Mouse (Mus musculus) liver, embryonic 15.5 days (tissue): Measurements from ENCODE around the gene Acbd3. TPM values are rescaled to one million over a fixed set of nuclear protein-coding genes. Genes with fewer than 3 reads are reported as not detected.
A peak's percentile ranks its signal among the peaks of the same experiment; 100 is the strongest.

Source experiments
- ATAC-seq: fragments of 200-750 bp; cut with Nextera tagmentation; 2 replicates; pipeline ENCODE4 v1.8.0; 2017; ENCODE audit warnings: moderate number of reproducible peaks, mild to moderate bottlenecking, moderate library complexity; ENCODE audit not compliant: insufficient read depth
- H3K27ac ChIP-seq: fragments of 300-500 bp; sonication (generic); replicated peaks from 2 replicates; pipeline ENCODE4 v1.5.1; 2015; ENCODE audit warnings: mild to moderate bottlenecking, inconsistent platforms
- H3K27me3 ChIP-seq: fragments of 300-500 bp; sonication (generic); 2 replicates; pipeline ENCODE4 v1.6.1; 2015; ENCODE audit warnings: mild to moderate bottlenecking, inconsistent platforms
- H3K36me3 ChIP-seq: fragments of 300-500 bp; sonication (generic); replicated peaks from 2 replicates; pipeline ENCODE4 v1.6.1; 2015; ENCODE audit warnings: moderate library complexity, mild to moderate bottlenecking, inconsistent platforms
- H3K4me1 ChIP-seq: fragments of 300-500 bp; sonication (generic); replicated peaks from 2 replicates; pipeline ENCODE4 v1.6.1; 2015; ENCODE audit warnings: inconsistent platforms
- H3K4me2 ChIP-seq: fragments of 300-500 bp; sonication (generic); 2 replicates; pipeline ENCODE4 v1.6.1; 2015; ENCODE audit warnings: moderate library complexity, mild to moderate bottlenecking, inconsistent platforms
- H3K4me3 ChIP-seq: fragments of 300-500 bp; sonication (generic); replicated peaks from 2 replicates; pipeline ENCODE4 v1.5.1; 2015; ENCODE audit warnings: mild to moderate bottlenecking, inconsistent platforms
- H3K9ac ChIP-seq: fragments of 300-500 bp; sonication (generic); 2 replicates; pipeline ENCODE4 v1.6.1; 2015; ENCODE audit warnings: moderate library complexity, mild to moderate bottlenecking, inconsistent platforms
- H3K9me3 ChIP-seq: fragments of 300-500 bp; sonication (generic); replicated peaks from 2 replicates; pipeline ENCODE4 v1.6.1; 2016; ENCODE audit warnings: inconsistent platforms
- WGBS: fragments of 180-500 bp; shearing (Covaris S2); methylation state at CpG from one replicate; pipeline ENCODE4 v1.1.7; 2015; ENCODE audit warnings: mixed read lengths; ENCODE audit not compliant: insufficient replicate concordance; 5-methylcytosine and 5-hydroxymethylcytosine counted together
- polyA plus RNA-seq: library from polyadenylated mRNA; unstranded; fragments of >200 nt; fragmentation: Nextera tagmentation; extraction: Ambion mirVana; gene quantifications from 2 replicates; pipeline ENCODE4 v1.2.1, GENCODE M21; 2015

The Acbd3 gene
- polyA plus RNA-seq, 1 experiment from 2014 or later, result 7.6 TPM

GRCm38 (mm10) chr1:180783580-180783928, 57.7 kb downstream of the Acbd3 start:
- no peak overlapping the region for H3K27ac ChIP-seq
- no peaks in the 10 kb centered on the region for H3K36me3 ChIP-seq
- peaks cover 11% of the 10 kb centered on the region for H3K27me3 ChIP-seq
- ATAC-seq, result no peak
- no peak overlapping the region for H3K4me3 ChIP-seq
- H3K9me3 ChIP-seq, result no peaks in the 10 kb centered on the region
- WGBS, result 43% methylated on average over 3 of the region's 3 CpGs
- H3K4me1 ChIP-seq, result peaks cover 6% of the 10 kb centered on the region
- H3K4me2 ChIP-seq, result no peak overlapping the region
- no peak overlapping the region for H3K9ac ChIP-seq

GRCm38 (mm10) chr1:180791821-180792480, 66.1 kb downstream of the Acbd3 start:
- ATAC-seq, result no peak
- Histone ChIP-seq H3K4me2 (no peak overlapping the region), H3K9me3 (no peaks in the 10 kb centered on the region), H3K4me3 (no peak overlapping the region), H3K27me3 (peaks cover 37% of the 10 kb centered on the region), H3K27ac (no peak overlapping the region), H3K4me1 (peaks cover 14% of the 10 kb centered on the region), H3K9ac (no peak overlapping the region), H3K36me3 (no peaks in the 10 kb centered on the region)
- 57% methylated on average over 14 of the region's 14 CpGs for WGBS

- Histone ChIP-seq H3K27me3 (peaks cover 37% of the 10 kb centered on the region), H3K9ac (no peak overlapping the region), H3K36me3 (no peaks in the 10 kb centered on the region), H3K4me1 (peaks cover 14% of the 10 kb centered on the region), H3K4me2 (no peak overlapping the region), H3K27ac (no peak overlapping the region), H3K9me3 (no peaks in the 10 kb centered on the region), H3K4me3 (no peak overlapping the region)
- 68% methylated on average over 4 of the region's 4 CpGs for WGBS
- no peak for ATAC-seq
Observed at GRCm38 (mm10) chr1:180792814-180793213, 67.0 kb downstream of the Acbd3 start.

GRCm38 (mm10) chr1:180793445-180794117, 67.7 kb downstream of the Acbd3 start:
- Histone ChIP-seq H3K27ac (no peak overlapping the region), H3K4me1 (peaks cover 14% of the 10 kb centered on the region), H3K9ac (peak overlapping the region; percentile 12; the same call in 1 of the 2 replicates), H3K4me2 (peak overlapping the region; percentile 67), H3K27me3 (peaks cover 37% of the 10 kb centered on the region), H3K9me3 (no peaks in the 10 kb centered on the region), H3K4me3 (peak overlapping the region; percentile 36), H3K36me3 (no peaks in the 10 kb centered on the region)
- peak; percentile 54 for ATAC-seq
- 8% methylated on average over 18 of the region's 18 CpGs for WGBS

- 0 out of 2 replicates have a peak overlapping the region, but pooled peaks have one; percentile 12 for H3K9ac ChIP-seq
- peaks cover 14% of the 10 kb centered on the region for H3K4me1 ChIP-seq
- H3K4me2 ChIP-seq, result peak overlapping the region; percentile 67
- H3K9me3 ChIP-seq, result no peaks in the 10 kb centered on the region
- no peak overlapping the region for H3K27ac ChIP-seq
- peak; percentile 43 for ATAC-seq
- H3K27me3 ChIP-seq, result peaks cover 37% of the 10 kb centered on the region
- WGBS, result 4% methylated on average over 21 of the region's 21 CpGs
- H3K36me3 ChIP-seq, result no peaks in the 10 kb centered on the region
- peak overlapping the region; percentile 36 for H3K4me3 ChIP-seq
Observed at GRCm38 (mm10) chr1:180794170-180794569, 68.3 kb downstream of the Acbd3 start.

GRCm38 (mm10) chr1:180798660-180799059, 72.8 kb downstream of the Acbd3 start:
- ATAC-seq, result no peak
- Histone ChIP-seq H3K27ac (no peak overlapping the region), H3K36me3 (peaks cover 36% of the 10 kb centered on the region)

GRCm38 (mm10) chr1:180799253-180799652, 73.4 kb downstream of the Acbd3 start:
- Histone ChIP-seq H3K36me3 (peaks cover 42% of the 10 kb centered on the region), H3K27me3 (peaks cover 13% of the 10 kb centered on the region), H3K27ac (no peak overlapping the region), H3K9ac (no peak overlapping the region), H3K4me1 (peaks cover 17% of the 10 kb centered on the region), H3K9me3 (no peaks in the 10 kb centered on the region), H3K4me2 (no peak overlapping the region), H3K4me3 (no peak overlapping the region)
- 44% methylated on average over 5 of the region's 5 CpGs for WGBS
- no peak for ATAC-seq

More at GRCm38 (mm10) chr1:180798660-180799059, 72.8 kb downstream of the Acbd3 start:
- Histone ChIP-seq H3K9me3 (no peaks in the 10 kb centered on the region), H3K9ac (no peak overlapping the region), H3K4me3 (no peak overlapping the region), H3K27me3 (peaks cover 19% of the 10 kb centered on the region), H3K4me1 (peaks cover 17% of the 10 kb centered on the region), H3K4me2 (no peak overlapping the region)
- WGBS, result 92% methylated on average over 5 of the region's 5 CpGs

- no peak overlapping the region for H3K4me2 ChIP-seq
- no peak overlapping the region for H3K4me3 ChIP-seq
- H3K9ac ChIP-seq, result no peak overlapping the region
- H3K36me3 ChIP-seq, result peaks cover 50% of the 10 kb centered on the region
- peaks cover 17% of the 10 kb centered on the region for H3K4me1 ChIP-seq
- H3K9me3 ChIP-seq, result no peaks in the 10 kb centered on the region
- no peak overlapping the region for H3K27ac ChIP-seq
- no peak for ATAC-seq
- WGBS, result 96% methylated on average over 5 of the region's 5 CpGs
- peaks cover 7% of the 10 kb centered on the region for H3K27me3 ChIP-seq
Observed at GRCm38 (mm10) chr1:180800022-180800421, 74.2 kb downstream of the Acbd3 start.

GRCm38 (mm10) chr1:180800814-180801213, 75.0 kb downstream of the Acbd3 start:
- no peak overlapping the region for H3K9ac ChIP-seq
- ATAC-seq, result peak; percentile 22; the same call in 1 of the 2 replicates
- 48% methylated on average over 2 of the region's 2 CpGs for WGBS
- H3K27ac ChIP-seq, result peak overlapping the region; percentile 30; the same call in 1 of the 2 replicates
- H3K4me3 ChIP-seq, result no peak overlapping the region
- no peak overlapping the region for H3K4me2 ChIP-seq
- H3K36me3 ChIP-seq, result peaks cover 58% of the 10 kb centered on the region
- no peaks in the 10 kb centered on the region for H3K9me3 ChIP-seq
- H3K4me1 ChIP-seq, result peaks cover 23% of the 10 kb centered on the region
- no peaks in the 10 kb centered on the region; the same call in 1 of the 2 replicates for H3K27me3 ChIP-seq

- no peak overlapping the region for H3K4me2 ChIP-seq
- 87% methylated on average over 3 of the region's 3 CpGs for WGBS
- no peak overlapping the region for H3K27ac ChIP-seq
- no peak for ATAC-seq
- peaks cover 65% of the 10 kb centered on the region for H3K36me3 ChIP-seq
- no peaks in the 10 kb centered on the region for H3K9me3 ChIP-seq
- H3K27me3 ChIP-seq, result no peaks in the 10 kb centered on the region; the same call in 1 of the 2 replicates
- H3K9ac ChIP-seq, result no peak overlapping the region
- peaks cover 30% of the 10 kb centered on the region for H3K4me1 ChIP-seq
- H3K4me3 ChIP-seq, result no peak overlapping the region
Observed at GRCm38 (mm10) chr1:180801466-180801994, 75.7 kb downstream of the Acbd3 start.
